Mouse (Mus musculus) right cerebral cortex, postnatal 14 days (tissue): ENCODE measurements at regions not wholly inside any gene's neighbourhood (a gene's known extent, or its start where the extent isn't known, plus 50 kb on each side); places are given as distances from the start of the nearest gene placed in this dataset.

Experiments
- DNase-seq: peaks from one replicate; pipeline ENCODE4 v3.0.0; 2022

- no peak for DNase-seq
These were observed 584.8 kb upstream of the C030005K15Rik start for GRCm38 (mm10) chr10:98311403-98311802.

GRCm38 (mm10) chr10:98318416-98318815 lies 591.9 kb upstream of the C030005K15Rik start:
- no peak for DNase-seq

GRCm38 (mm10) chr10:98323846-98324245 lies 590.4 kb upstream of the Atp2b1 start:
- no peak for DNase-seq

GRCm38 (mm10) chr10:98324591-98324990 lies 589.6 kb upstream of the Atp2b1 start:
- no peak for DNase-seq

GRCm38 (mm10) chr10:98325720-98326119 lies 588.5 kb upstream of the Atp2b1 start:
- DNase-seq = no peak

GRCm38 (mm10) chr10:98332682-98333081 lies 581.5 kb upstream of the Atp2b1 start:
- no peak for DNase-seq

- no peak for DNase-seq
These were observed 580.7 kb upstream of the Atp2b1 start for GRCm38 (mm10) chr10:98333411-98334067.

- DNase-seq = no peak
These were observed 570.4 kb upstream of the Atp2b1 start for GRCm38 (mm10) chr10:98343827-98344226.

GRCm38 (mm10) chr10:98349466-98349865 lies 564.7 kb upstream of the Atp2b1 start:
- DNase-seq = peak; percentile 16

GRCm38 (mm10) chr10:98350318-98350926 lies 563.8 kb upstream of the Atp2b1 start:
- DNase-seq = no peak

- DNase-seq = no peak
These were observed 562.1 kb upstream of the Atp2b1 start for GRCm38 (mm10) chr10:98352061-98352460.

GRCm38 (mm10) chr10:98354486-98354885 lies 559.7 kb upstream of the Atp2b1 start:
- DNase-seq = no peak

- no peak for DNase-seq
These were observed 549.6 kb upstream of the Atp2b1 start for GRCm38 (mm10) chr10:98364604-98365003.

- DNase-seq = no peak
These were observed 541.6 kb upstream of the Atp2b1 start for GRCm38 (mm10) chr10:98372561-98372960.

- DNase-seq = no peak
These were observed 540.9 kb upstream of the Atp2b1 start for GRCm38 (mm10) chr10:98373314-98373713.

GRCm38 (mm10) chr10:98374684-98375083 lies 539.5 kb upstream of the Atp2b1 start:
- DNase-seq = no peak

GRCm38 (mm10) chr10:98388543-98388942 lies 525.7 kb upstream of the Atp2b1 start:
- DNase-seq = no peak

- DNase-seq = no peak
These were observed 514.3 kb upstream of the Atp2b1 start for GRCm38 (mm10) chr10:98399864-98400263.

GRCm38 (mm10) chr10:98417807-98418743 lies 496.1 kb upstream of the Atp2b1 start:
- DNase-seq = no peak

- no peak for DNase-seq
These were observed 489.8 kb upstream of the Atp2b1 start for GRCm38 (mm10) chr10:98424450-98424849.

GRCm38 (mm10) chr10:98434974-98435373 lies 479.2 kb upstream of the Atp2b1 start:
- no peak for DNase-seq

- DNase-seq = no peak
These were observed 452.7 kb upstream of the Atp2b1 start for GRCm38 (mm10) chr10:98461538-98461937.

GRCm38 (mm10) chr10:98474581-98474980 lies 439.6 kb upstream of the Atp2b1 start:
- DNase-seq = no peak
